ENCODE assay signal across 19 mouse cellular contexts in the genomic region with DNA sequence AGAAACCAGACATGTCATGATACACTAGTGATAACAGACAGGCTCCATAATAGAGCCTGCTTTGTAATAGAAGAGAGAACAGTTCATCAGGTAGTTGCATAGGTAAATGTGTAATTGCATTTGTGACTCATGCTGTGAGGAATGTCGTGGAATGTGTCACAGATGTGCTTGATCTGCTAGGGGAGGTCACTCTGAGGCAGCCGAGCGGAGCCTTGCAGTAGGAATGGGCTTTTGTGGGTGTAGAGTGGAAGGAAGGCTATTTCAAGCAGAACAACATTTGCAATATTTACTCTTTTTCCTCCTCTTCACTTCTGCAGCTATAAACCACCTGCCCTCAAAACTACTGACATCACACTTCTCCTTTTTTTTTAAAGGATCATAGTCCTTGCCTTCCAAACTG. TPM values are rescaled to one million over a fixed set of nuclear protein-coding genes. Genes with fewer than 3 reads are reported as not detected.
DNase-seq lines count a peak whose midpoint lies in the region; ATAC-seq and TF ChIP-seq lines count a peak whose summit lies in the region.
"Had no signal": no experiment of that assay in that cellular context is flagged by ENCODE, and none has a peak within 500 bp of the region (broad histone marks: within the 10 kb centered on the region; RNA-seq: fewer than 3 reads in every experiment).

No protein-coding gene starts in this region.

- H3K4me3 ChIP-seq in kidney, postnatal 0 days (replicated peaks; ENCODE audit: low read depth, low read length) = no peak overlapping the region
- H3K4me3 ChIP-seq: gastrocnemius, adult 2 months; heart, embryonic 13.5 days; hindbrain, embryonic 12.5 days had no signal

- peak; percentile 61; the same call in 1 of the 2 replicates for ATAC-seq in kidney, postnatal 0 days (replicated peaks; ENCODE audit: low FRiP score, low read depth)
- ATAC-seq in hematopoietic stem cell, adult 5-6 weeks (replicated peaks in 1 of 2; ENCODE audit: insufficient read depth in 1 of 2, low FRiP score in 2 of 2, low TSS enrichment in 1 of 2, low read depth in 1 of 2, poor library complexity in 2 of 2, severe bottlenecking in 2 of 2) = peak; percentile 46 to 62
- ATAC-seq: forebrain, embryonic 14.5 days; hindbrain, embryonic 16.5 days had no signal

- H3K9me3 ChIP-seq in kidney, postnatal 0 days (replicated peaks; ENCODE audit: low read length) = no peaks in the 10 kb centered on the region
- H3K9me3 ChIP-seq: heart, embryonic 13.5 days; hindbrain, embryonic 12.5 days had no signal

- TF ChIP-seq CTCF in kidney, postnatal 0 days (IDR thresholded peaks at IDR 0.05; ENCODE audit: low read depth) = no peak

- H3K27me3 ChIP-seq in kidney, postnatal 0 days (ENCODE audit: insufficient read depth, low read length) = no peaks in the 10 kb centered on the region
- H3K27me3 ChIP-seq: heart, embryonic 13.5 days had no signal

- H3K27ac ChIP-seq in kidney, postnatal 0 days = no peak overlapping the region
- H3K27ac ChIP-seq: gastrocnemius, adult 2 months; heart, embryonic 13.5 days; hindbrain, embryonic 12.5 days had no signal

- no peaks in the 10 kb centered on the region for H3K4me1 ChIP-seq in kidney, postnatal 0 days (replicated peaks; ENCODE audit: insufficient read depth, low read length)
- H3K4me1 ChIP-seq: heart, embryonic 13.5 days; hindbrain, embryonic 12.5 days had no signal

- H3K4me2 ChIP-seq in kidney, postnatal 0 days (ENCODE audit: low read length) = no peak overlapping the region
- H3K4me2 ChIP-seq: heart, embryonic 13.5 days; hindbrain, embryonic 12.5 days had no signal

- peak; percentile 58 for DNase-seq in kidney, postnatal 0 days (ENCODE audit: low spot score)
- DNase-seq in kidney, postnatal 36 days = no peak
- DNase-seq in urinary bladder, postnatal 14 days (ENCODE audit: low spot score) = peak; percentile 16
- DNase-seq in urinary bladder, adult 2 months (ENCODE audit: low spot score) = no peak
- no peak for DNase-seq in liver
- DNase-seq: adrenal gland, adult 2 months; adrenal gland, postnatal 36 days; cerebellum, adult 11 months; cerebellum, adult 8-10 months; cerebellum, postnatal 14 days; gastrocnemius, adult 2 months; gastrocnemius, postnatal 25 days; heart, adult 11 months; heart, postnatal 36 days had no signal

- WGBS in kidney, postnatal 0 days = 26% methylated on average over 3 of the region's 3 CpGs

- no peaks in the 10 kb centered on the region for H3K36me3 ChIP-seq in kidney, postnatal 0 days (ENCODE audit: insufficient read depth, low read length)
- H3K36me3 ChIP-seq: heart, embryonic 13.5 days; hindbrain, embryonic 12.5 days had no signal

- H3K9ac ChIP-seq in kidney, postnatal 0 days (ENCODE audit: low read depth, low read length) = no peak overlapping the region
- H3K9ac ChIP-seq: heart, embryonic 13.5 days; hindbrain, embryonic 12.5 days had no signal

RNA-seq across cellular contexts. Expression of gene Ahr, which starts 4.0 kb away (rescaled TPM):
- polyA plus RNA-seq in kidney, postnatal 0 days (2015; fragmentation: Nextera tagmentation; extraction: Ambion mirVana) = 5.5 and 6.7 TPM in 2 replicates
- 25.1 TPM in 2 replicates for polyA plus RNA-seq in urinary bladder, adult 2 months (2012; rRNA removed)
- 5.2 and 6.8 TPM in 2 replicates for total RNA-seq in hematopoietic stem cell, adult 5-6 weeks (2017)

Comparison
In these comparisons a context has a peak if more than half of its experiments do, and no peak if none do; other contexts are left out.
1. DNase-seq: peak in kidney, postnatal 0 days (single experiment) and urinary bladder, postnatal 14 days (single experiment); none in kidney, postnatal 36 days (0 of 2), urinary bladder, adult 2 months (single experiment) and liver (single experiment).